Mouse (Mus musculus) heart, postnatal 4 days (tissue): ENCODE results near the gene Zfc3h1. TPM values are rescaled to one million over a fixed set of nuclear protein-coding genes. Genes with fewer than 3 reads are reported as not detected.
A peak's percentile ranks its signal among the peaks of the same experiment; 100 is the strongest.

Experiments
- DNase-seq: peaks from one replicate; pipeline ENCODE4 v3.0.0; 2021
- total RNA-seq, 2 experiments: library from RNA; stranded (reverse); gene quantifications; 2 replicates each; pipeline ENCODE4 v1.2.3; 2021

Zfc3h1 gene
- total RNA-seq, result 10 to 100 TPM; 23.1 to 23.5 TPM

- peak; percentile 98 for DNase-seq
Measured at GRCm38 (mm10) chr10:115384221-115385017, at the start of gene Zfc3h1, which contains the start of gene Thap2. Gene Zfc3h1 (plus strand): TSS chr10:115384959. Gene Thap2 (minus strand): TSS chr10:115384443.

- DNase-seq, result no peak
Measured at GRCm38 (mm10) chr10:115336901-115337300, 47.9 kb upstream of the Zfc3h1 start.

GRCm38 (mm10) chr10:115339820-115340328, 44.9 kb upstream of the Zfc3h1 start:
- DNase-seq, result no peak

- no peak for DNase-seq
Measured at GRCm38 (mm10) chr10:115342771-115343425, 41.9 kb upstream of the Zfc3h1 start.

- no peak for DNase-seq
Measured at GRCm38 (mm10) chr10:115346444-115346843, 38.3 kb upstream of the Zfc3h1 start.

GRCm38 (mm10) chr10:115348131-115348530, 36.6 kb upstream of the Zfc3h1 start:
- DNase-seq, result no peak

- DNase-seq, result no peak
Measured at GRCm38 (mm10) chr10:115349029-115349428, 35.7 kb upstream of the Zfc3h1 start.

- DNase-seq, result no peak
Measured at GRCm38 (mm10) chr10:115349509-115349908, 35.2 kb upstream of the Zfc3h1 start.

GRCm38 (mm10) chr10:115350810-115351397, 33.9 kb upstream of the Zfc3h1 start:
- no peak for DNase-seq

GRCm38 (mm10) chr10:115354553-115354952, 30.2 kb upstream of the Zfc3h1 start:
- no peak for DNase-seq

- no peak for DNase-seq
Measured at GRCm38 (mm10) chr10:115355016-115355415, 29.7 kb upstream of the Zfc3h1 start.

GRCm38 (mm10) chr10:115356106-115356505, 28.7 kb upstream of the Zfc3h1 start:
- no peak for DNase-seq

GRCm38 (mm10) chr10:115358216-115358919, 26.4 kb upstream of the Zfc3h1 start:
- no peak for DNase-seq

GRCm38 (mm10) chr10:115359066-115359465, 25.7 kb upstream of the Zfc3h1 start:
- no peak for DNase-seq

GRCm38 (mm10) chr10:115361840-115362622, 22.7 kb upstream of the Zfc3h1 start, which contains the start of gene Tmem19:
Gene Tmem19 (minus strand): TSS chr10:115362501.
- DNase-seq, result peak; percentile 98

GRCm38 (mm10) chr10:115362623-115362964, 22.2 kb upstream of the Zfc3h1 start:
- DNase-seq, result no peak

- no peak for DNase-seq
Measured at GRCm38 (mm10) chr10:115363151-115363550, 21.6 kb upstream of the Zfc3h1 start.

- DNase-seq, result no peak
Measured at GRCm38 (mm10) chr10:115381506-115382084, 3.2 kb upstream of the Zfc3h1 start.

- no peak for DNase-seq
Measured at GRCm38 (mm10) chr10:115382846-115383643, 1.7 kb upstream of the Zfc3h1 start.

- no peak for DNase-seq
Measured at GRCm38 (mm10) chr10:115383644-115384220, 1.0 kb upstream of the Zfc3h1 start.
